Mouse (Mus musculus) olfactory bulb, adult 2 months (tissue): ENCODE measurements at regions not wholly inside any gene's neighbourhood (a gene's known extent, or its start where the extent isn't known, plus 50 kb on each side); places are given as distances from the start of the nearest gene placed in this dataset.
"Not testable (repeated sequence)": the region's sequence is repeated elsewhere in the genome, so short reads cannot be mapped to it uniquely, and the experiment has no call there.

ENCODE experiments used
- H3K27ac ChIP-seq: fragments of 200-500 bp; 2 replicates; pipeline ENCODE4 v1.5.1; 2012; ENCODE audit warnings: low read depth, low read length; ENCODE audit not compliant: insufficient read depth
- H3K4me1 ChIP-seq: fragments of 200-500 bp; 2 replicates; pipeline ENCODE4 v1.6.1; 2012; ENCODE audit warnings: low read length; ENCODE audit not compliant: control insufficient read depth, insufficient read depth
- H3K4me3 ChIP-seq: fragments of 200-500 bp; 2 replicates; pipeline ENCODE4 v1.5.1; 2012; ENCODE audit warnings: mild to moderate bottlenecking, low read depth, low read length, moderate library complexity; ENCODE audit not compliant: insufficient read depth
- CTCF ChIP-seq: fragments of 200-500 bp; IDR thresholded peaks from 2 replicates; pipeline ENCODE4 v1.5.1; 2012; ENCODE audit warnings: low read depth, mild to moderate bottlenecking, low read length, moderate library complexity; ENCODE audit not compliant: insufficient read depth
- POLR2A ChIP-seq: fragments of 200-500 bp; IDR thresholded peaks from 2 replicates; pipeline ENCODE4 v1.6.1; 2012; ENCODE audit warnings: mild to moderate bottlenecking, low read depth, low read length, moderate library complexity; ENCODE audit not compliant: insufficient read depth
- WGBS: fragments of 180-500 bp; shearing (Covaris S2); methylation state at CpG from one replicate; pipeline ENCODE4 v1.1.7; 2018; 5-methylcytosine and 5-hydroxymethylcytosine counted together

DNA sequence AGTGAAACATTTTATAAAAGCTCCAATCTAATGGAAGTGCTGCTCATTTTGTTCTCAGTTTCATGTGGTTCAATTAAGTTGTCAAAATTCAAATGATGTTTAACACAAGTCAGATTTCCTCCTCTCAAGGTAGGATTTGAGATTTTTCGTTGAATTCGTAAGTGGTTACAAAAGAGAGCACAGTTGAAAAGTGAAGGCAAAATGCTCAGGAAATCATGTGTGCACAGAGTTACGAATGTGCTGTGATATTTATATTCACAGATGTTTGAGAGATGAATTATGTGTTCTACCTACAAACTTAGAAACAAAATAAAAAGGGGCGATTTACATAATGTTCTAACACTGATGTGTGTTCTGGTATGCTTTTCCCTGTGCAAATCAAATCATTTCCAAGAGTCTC is 433.1 kb downstream of the Arl4a start:
- WGBS, result 81% methylated on average over 4 of the region's 4 CpGs
- Histone ChIP-seq H3K4me1 (no peaks in the 10 kb centered on the region), H3K4me3 (no peak overlapping the region), H3K27ac (no peak overlapping the region)
- TF ChIP-seq POLR2A (no peak), CTCF (no peak)

GRCm38 (mm10) chr12:39594726-39595125 is 443.1 kb downstream of the Arl4a start:
- H3K4me1 ChIP-seq, result no peaks in the 10 kb centered on the region
- TF ChIP-seq POLR2A (no peak), CTCF (no peak)
- H3K27ac ChIP-seq, result no peak overlapping the region
- WGBS, result 41% methylated on average over 1 of the region's 1 CpGs
- no peak overlapping the region for H3K4me3 ChIP-seq

DNA sequence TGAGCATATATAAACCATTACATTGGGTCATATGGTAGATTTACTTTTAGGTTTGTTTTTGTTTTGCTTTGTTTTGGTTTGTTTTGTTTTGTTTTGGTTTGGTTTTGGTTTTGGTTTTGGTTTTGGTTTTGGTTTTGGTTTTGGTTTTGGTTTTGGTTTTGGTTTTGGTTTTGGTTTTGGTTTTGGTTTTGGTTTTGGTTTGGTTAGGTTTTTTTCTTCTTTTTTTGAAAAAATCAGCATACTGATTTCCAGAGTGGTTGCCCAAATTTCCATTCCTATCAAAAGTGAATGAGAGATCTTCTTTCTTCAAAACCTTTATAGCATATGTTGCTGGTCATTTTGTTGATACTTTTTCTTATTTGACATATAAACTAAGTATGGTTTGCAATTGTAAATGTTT is 444.0 kb downstream of the Arl4a start:
- H3K4me3 ChIP-seq, H3K27ac ChIP-seq, H3K4me1 ChIP-seq: not testable (repeated sequence)

- Histone ChIP-seq H3K27ac (no peak overlapping the region), H3K4me3 (no peak overlapping the region), H3K4me1 (no peaks in the 10 kb centered on the region)
- 24% methylated on average over 5 of the region's 5 CpGs for WGBS
- TF ChIP-seq POLR2A (no peak), CTCF (no peak)
Observed at GRCm38 (mm10) chr12:39587204-39587909, 450.5 kb downstream of the Arl4a start.

GRCm38 (mm10) chr12:39586163-39586562 is 451.7 kb downstream of the Arl4a start:
- H3K27ac ChIP-seq, result no peak overlapping the region
- TF ChIP-seq POLR2A, result no peak
- TF ChIP-seq CTCF, result no peak
- 89% methylated on average over 4 of the region's 4 CpGs for WGBS
- no peak overlapping the region for H3K4me3 ChIP-seq
- no peaks in the 10 kb centered on the region for H3K4me1 ChIP-seq

DNA sequence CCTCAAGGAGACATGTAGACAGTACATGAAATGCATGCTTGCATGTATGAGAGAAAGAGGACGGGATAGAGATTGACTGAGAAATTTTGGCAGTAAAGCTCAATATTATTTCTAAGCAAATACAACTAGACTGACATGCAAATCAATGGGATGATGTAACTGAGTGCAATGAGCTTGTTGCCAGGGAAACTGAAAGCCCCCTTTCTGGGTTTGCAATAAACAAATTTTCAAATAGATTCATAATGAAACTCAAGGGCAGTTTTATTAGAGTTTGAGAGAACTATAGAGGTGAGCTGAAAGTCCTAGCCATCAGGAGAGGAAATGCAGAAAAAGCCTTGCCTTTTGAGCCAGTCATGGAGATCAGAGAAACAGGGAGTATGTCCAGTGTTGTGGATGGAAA is 460.2 kb downstream of the Arl4a start:
- 92% methylated on average over 1 of the region's 1 CpGs for WGBS
- Histone ChIP-seq H3K27ac (no peak overlapping the region), H3K4me1 (no peaks in the 10 kb centered on the region), H3K4me3 (no peak overlapping the region)
- no peak for TF ChIP-seq CTCF
- TF ChIP-seq POLR2A, result no peak

DNA sequence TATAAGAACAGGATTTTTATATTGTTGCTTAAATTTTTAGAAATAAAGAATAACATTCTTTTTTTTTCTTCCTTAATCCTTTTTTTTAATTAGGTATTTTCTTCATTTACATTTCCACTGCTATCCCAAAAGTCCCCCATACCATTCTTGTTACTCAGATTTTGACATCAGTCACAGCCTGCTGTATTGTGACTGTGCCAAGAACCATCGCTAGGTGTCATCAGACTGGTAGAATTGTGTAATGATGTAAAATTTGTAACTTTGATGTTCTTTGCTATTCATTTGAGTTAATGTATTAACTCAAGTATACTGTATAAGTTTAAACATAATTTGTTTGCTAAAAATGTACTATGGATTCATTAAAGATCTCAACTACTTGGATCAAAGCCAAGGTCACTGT is 465.0 kb downstream of the Arl4a start:
- Histone ChIP-seq H3K27ac (no peak overlapping the region), H3K4me3 (no peak overlapping the region), H3K4me1 (no peaks in the 10 kb centered on the region)
- 63% methylated on average over 1 of the region's 1 CpGs for WGBS
- TF ChIP-seq CTCF (no peak), POLR2A (no peak)

DNA sequence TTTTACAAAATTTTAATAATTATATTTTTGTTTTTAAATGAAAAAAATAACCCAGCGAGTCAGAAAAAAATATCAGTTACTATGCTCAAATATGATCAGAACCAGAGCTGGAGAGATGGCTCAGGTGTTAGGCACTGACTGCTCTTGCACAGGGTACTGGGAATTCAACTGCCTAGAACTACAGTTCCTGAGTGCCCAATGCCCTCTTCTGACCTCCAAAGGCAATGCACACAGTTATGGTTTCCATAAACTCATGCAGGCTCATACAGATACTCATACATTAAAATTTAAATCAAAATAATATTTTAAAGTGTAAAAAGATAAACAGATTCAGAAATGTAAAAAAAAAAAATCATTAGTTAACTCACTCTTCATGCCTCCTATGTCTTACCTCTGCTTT is 465.7 kb downstream of the Arl4a start:
- 94% methylated on average over 1 of the region's 1 CpGs for WGBS

DNA sequence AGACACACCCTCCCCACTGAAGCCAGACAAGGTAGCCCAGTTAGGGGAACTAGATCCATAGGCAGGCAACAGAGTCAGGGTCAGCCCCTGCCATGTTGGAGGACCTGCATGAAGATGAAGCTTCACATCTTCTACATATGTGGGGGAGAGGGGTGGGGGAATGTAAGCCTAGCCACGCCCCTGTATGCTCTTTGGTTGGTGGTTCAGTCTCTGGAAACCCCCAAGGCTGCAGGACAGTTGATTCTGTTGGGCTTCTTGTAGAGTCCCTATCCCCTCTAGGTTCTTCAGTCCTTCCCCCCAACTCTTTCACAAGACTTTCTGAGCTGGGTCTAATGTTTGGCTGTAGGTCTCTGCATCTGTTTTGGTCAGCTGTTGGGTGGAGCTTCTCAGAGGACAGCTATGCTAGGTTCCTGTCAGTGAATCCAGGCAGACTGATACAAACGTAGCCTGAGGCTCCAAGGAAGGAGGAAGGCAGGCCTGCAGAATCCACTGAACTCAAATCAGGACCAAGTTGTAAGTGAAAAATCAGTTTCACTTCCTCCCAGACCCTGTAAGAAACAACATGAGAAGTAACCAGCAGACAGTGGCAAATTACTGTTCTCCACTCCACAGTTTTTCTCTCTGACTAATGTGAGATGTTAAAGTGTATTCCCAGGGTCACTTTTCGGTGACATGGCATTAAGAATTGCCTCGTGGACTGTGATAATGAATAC is 476.9 kb downstream of the Arl4a start:
- Histone ChIP-seq H3K27ac (no peak overlapping the region), H3K4me3 (no peak overlapping the region), H3K4me1 (no peaks in the 10 kb centered on the region)
- WGBS, result 88% methylated on average over 4 of the region's 4 CpGs
- TF ChIP-seq CTCF (no peak), POLR2A (no peak)

More for the DNA sequence above, 465.7 kb downstream of the Arl4a start:
- Histone ChIP-seq H3K4me3 (no peak overlapping the region), H3K27ac (no peak overlapping the region), H3K4me1 (no peaks in the 10 kb centered on the region)
- TF ChIP-seq POLR2A, result no peak
- no peak for TF ChIP-seq CTCF

DNA sequence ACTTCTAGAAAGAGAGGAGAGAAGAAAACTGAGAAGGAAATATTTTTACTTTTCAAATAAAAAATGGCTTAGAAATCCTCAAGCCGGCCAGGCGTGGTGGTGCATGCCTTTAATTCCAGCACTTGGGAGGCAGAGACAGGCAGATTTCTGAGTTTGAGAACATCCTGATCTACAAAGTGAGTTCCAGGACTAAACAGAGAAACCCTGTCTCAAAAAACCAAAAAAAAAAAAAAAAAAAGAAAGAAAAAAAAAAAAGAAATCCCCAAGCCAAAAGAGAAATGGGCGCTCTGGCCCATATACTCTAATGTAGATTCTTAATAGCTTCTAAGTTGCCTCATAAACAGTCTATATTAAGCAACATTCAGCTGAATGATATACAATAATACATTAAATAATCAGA is 479.3 kb downstream of the Arl4a start:
- H3K4me3 ChIP-seq, result no peak overlapping the region
- TF ChIP-seq CTCF, result no peak
- TF ChIP-seq POLR2A, result no peak
- WGBS, result over 99% methylated on average over 3 of the region's 3 CpGs
- H3K27ac ChIP-seq, result no peak overlapping the region
- no peaks in the 10 kb centered on the region for H3K4me1 ChIP-seq
